Mouse (Mus musculus) left cerebral cortex, adult 2 months (tissue): ENCODE data around the gene Vmn2r25. TPM values are rescaled to one million over a fixed set of nuclear protein-coding genes. Genes with fewer than 3 reads are reported as not detected.
"Not testable (repeated sequence)": the region's sequence is repeated elsewhere in the genome, so short reads cannot be mapped to it uniquely, and the experiment has no call there.

Experiments used
- DNase-seq, 2 experiments: peaks; one replicate each; pipeline ENCODE4 v3.0.0; 2021 to 2022; ENCODE audit warnings: low spot score in 2 of 2, mixed read lengths in 1 of 2; ENCODE audit errors: extremely low spot score in 1 of 2
- H3K27ac ChIP-seq: fragments of 200-600 bp; 2 replicates; pipeline ENCODE4 v1.8.1; 2022
- H3K4me3 ChIP-seq: fragments of 200-600 bp; 2 replicates; pipeline ENCODE4 v1.8.1; 2022
- CTCF ChIP-seq: fragments of 200-600 bp; IDR thresholded peaks from 2 replicates; pipeline ENCODE4 v1.8.1; 2022; ENCODE audit warnings: antibody characterized with exemption, mild to moderate bottlenecking, moderate library complexity
- intact Hi-C: fragments of 180-260 bp; cut with DNase I; formaldehyde crosslinking; loops from one replicate; pipeline ENCODE4 v1.15.1; 2025
- long read RNA-seq, 2 experiments: library from polyadenylated mRNA; stranded (forward); transcript quantifications; one replicate each; pipeline ENCODE4 v2.0.0; 2021; ENCODE audit warnings: borderline mapping rate in 2 of 2
- total RNA-seq, 2 experiments: library from RNA; stranded (reverse); gene quantifications; 2 replicates each; pipeline ENCODE4 v1.2.3; 2021

Vmn2r25 gene
- not detected for total RNA-seq
- long read RNA-seq, experiment 1 = 0 reads
- long read RNA-seq, experiment 2 = 0 reads

GRCm38 (mm10) chr6:123853363-123853762 lies at the start of gene Vmn2r25:
Vmn2r25 (minus strand) TSS chr6:123853463.
- intact Hi-C loops, H3K27ac ChIP-seq, H3K4me3 ChIP-seq, DNase-seq: not testable (repeated sequence)

- TF ChIP-seq CTCF = no peak
- Histone ChIP-seq H3K4me3 (no peak overlapping the region), H3K27ac (no peak overlapping the region)
- intact Hi-C loops = loop anchor here (10.0 kb wide), 1 partner anchor 1385 kb away; no protein-coding TSS in a partner anchor
- DNase-seq = no peak
These were observed 33.3 kb downstream of the Vmn2r25 start for GRCm38 (mm10) chr6:123819951-123820350.

- DNase-seq, H3K27ac ChIP-seq, H3K4me3 ChIP-seq: not testable (repeated sequence)
- intact Hi-C loops = loop anchor here (10.0 kb wide), 1 partner anchor 1375 kb away; no protein-coding TSS in a partner anchor
These were observed 43.0 kb downstream of the Vmn2r25 start for GRCm38 (mm10) chr6:123810291-123810690.

- no peak; the same call in 1 of the 2 replicates for TF ChIP-seq CTCF
- no peak for DNase-seq
- no peak overlapping the region for H3K27ac ChIP-seq
- H3K4me3 ChIP-seq = no peak overlapping the region
- intact Hi-C loops = no loop called here
These were observed 59.5 kb downstream of the Vmn2r25 start for GRCm38 (mm10) chr6:123793746-123794145.

- DNase-seq = no peak
- intact Hi-C loops = no loop called here
- Histone ChIP-seq H3K4me3 (no peak overlapping the region), H3K27ac (no peak overlapping the region)
- no peak for TF ChIP-seq CTCF
These were observed 68.4 kb downstream of the Vmn2r25 start for GRCm38 (mm10) chr6:123784857-123785256.

- Histone ChIP-seq H3K4me3 (no peak within 1 kb of the TSS), H3K27ac (no peak within 1 kb of the TSS)
- TF ChIP-seq CTCF = no peak
- intact Hi-C loops = no loop called here
- DNase-seq = no peak
These were observed 74.7 kb downstream of the Vmn2r25 start, which contains the start of gene Vmn2r24 for GRCm38 (mm10) chr6:123778579-123778978. Vmn2r24 (plus strand) TSS chr6:123778879.

Other genes with a start within 250 kb of the Vmn2r25 start
- gene Vmn2r22, start 202.7 kb downstream of the Vmn2r25 start, total RNA-seq = not detected
- gene Vmn2r23, start 150.8 kb downstream of the Vmn2r25 start, total RNA-seq = not detected
- gene Vmn2r24, start 74.6 kb downstream of the Vmn2r25 start, total RNA-seq = under 1 TPM in 1 of 2 experiments, not detected in 1; 0.05 TPM
- gene Vmn2r26, start 171.1 kb upstream of the Vmn2r25 start, total RNA-seq = not detected